Mouse (Mus musculus): ENCODE measurements around the gene Scnm1.
"Not testable (repeated sequence)": the region's sequence is repeated elsewhere in the genome, so short reads cannot be mapped to it uniquely, and the experiment has no call there.

The Scnm1 gene

DNA sequence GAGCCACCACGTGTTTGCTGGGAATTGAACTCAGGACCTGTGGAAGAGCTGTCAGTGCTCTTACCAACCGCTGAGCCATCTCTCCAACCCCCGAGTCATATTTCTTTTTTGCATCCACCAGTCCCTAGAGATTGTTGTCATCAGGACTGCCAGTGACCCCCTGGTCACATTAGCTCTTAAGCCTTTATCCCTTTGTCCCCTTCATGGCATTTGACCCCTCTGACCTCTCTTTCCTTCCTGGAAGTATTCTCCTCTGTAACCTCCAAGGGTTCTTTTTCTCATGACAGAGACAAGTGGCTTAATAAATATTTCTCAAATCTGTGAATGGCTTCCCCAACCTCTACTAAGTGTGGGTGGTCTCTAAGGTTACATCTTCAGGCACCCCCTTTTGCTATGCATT lies 14.1 kb upstream of the Scnm1 start:
- DNase-seq (ENCODE audit: low spot score in 2 of 2), result no peak

DNA sequence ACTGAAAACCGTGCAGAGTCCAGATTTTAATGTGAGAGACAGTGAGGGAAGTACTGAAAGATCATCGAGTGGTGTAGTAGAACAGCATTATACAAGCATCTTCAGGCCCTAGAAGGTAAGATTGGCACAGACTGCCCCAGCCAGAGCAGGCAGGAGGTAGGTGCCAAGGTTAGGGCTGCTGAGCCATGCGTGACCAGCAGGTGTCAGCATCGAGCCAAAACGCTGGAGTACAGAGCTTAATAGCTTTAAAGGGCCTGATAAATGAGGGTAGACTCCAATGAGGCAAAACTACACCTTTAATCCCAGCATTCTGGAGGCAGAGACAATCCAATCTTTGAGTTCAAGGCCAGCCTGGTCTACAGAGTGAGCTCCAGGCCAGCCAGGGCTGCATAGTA lies 8.8 kb upstream of the Scnm1 start:
- DNase-seq (ENCODE audit: low spot score in 2 of 2), result peak; percentile 84 to 87

DNA sequence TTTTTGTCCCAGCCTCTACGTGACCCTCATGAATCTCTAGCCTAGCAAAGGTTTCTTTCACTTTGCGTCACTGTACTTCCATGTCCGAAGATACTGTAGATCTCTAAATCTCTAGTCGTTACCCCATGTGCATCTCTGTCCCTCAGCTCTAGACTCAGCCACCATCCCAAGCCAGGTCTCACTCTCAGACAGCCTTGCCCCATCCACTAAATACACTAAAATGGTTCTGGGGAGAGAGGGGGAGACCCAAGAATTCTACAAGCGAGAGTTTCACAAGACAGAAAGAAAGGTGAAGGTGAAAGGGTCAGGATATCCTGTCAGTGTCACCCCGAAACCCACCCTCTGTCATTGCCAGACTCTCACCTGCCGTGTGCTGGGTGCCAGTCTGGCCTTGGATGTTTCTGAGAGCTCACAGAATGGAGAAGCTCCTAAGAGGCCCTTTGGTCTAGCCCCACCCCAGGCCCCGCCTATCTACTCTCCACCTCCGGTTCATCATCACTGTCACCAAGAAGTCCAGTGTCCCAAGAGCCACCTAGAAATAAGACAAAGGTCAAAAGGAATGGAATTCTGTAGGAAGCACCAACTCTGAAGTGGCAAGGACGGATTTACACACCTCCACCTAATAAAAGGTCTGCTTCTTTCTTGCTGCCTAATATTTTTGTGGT lies 8.3 kb upstream of the Scnm1 start, which contains the start of gene Tnfaip8l2:
TSS of gene Tnfaip8l2 (minus strand) at position 409 of the 665 bp plus-strand sequence.
- DNase-seq (ENCODE audit: low spot score in 2 of 2), result peak; percentile 84 to 88

DNA sequence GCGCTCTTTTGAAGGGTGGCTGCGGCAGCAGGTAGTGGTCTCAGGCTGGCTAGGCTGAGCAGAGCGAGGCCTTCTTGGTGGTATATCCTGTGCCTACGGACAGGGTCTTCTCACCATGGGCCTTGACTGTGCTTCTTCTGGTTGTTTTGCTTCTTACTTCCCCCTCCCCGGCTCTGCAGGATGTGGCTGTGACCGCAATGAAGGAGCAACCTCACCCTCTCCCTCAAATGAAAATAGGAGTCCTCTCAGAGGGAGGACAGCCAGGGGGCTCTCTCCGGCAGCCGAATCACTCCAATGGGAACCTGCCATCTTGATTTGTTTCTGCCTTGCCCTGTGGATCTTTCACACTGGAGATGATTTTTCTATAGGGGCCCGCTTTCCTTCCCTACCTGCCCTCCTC lies 7.7 kb upstream of the Scnm1 start:
- peak; percentile 85 for DNase-seq (ENCODE audit: low spot score in 2 of 2)

DNA sequence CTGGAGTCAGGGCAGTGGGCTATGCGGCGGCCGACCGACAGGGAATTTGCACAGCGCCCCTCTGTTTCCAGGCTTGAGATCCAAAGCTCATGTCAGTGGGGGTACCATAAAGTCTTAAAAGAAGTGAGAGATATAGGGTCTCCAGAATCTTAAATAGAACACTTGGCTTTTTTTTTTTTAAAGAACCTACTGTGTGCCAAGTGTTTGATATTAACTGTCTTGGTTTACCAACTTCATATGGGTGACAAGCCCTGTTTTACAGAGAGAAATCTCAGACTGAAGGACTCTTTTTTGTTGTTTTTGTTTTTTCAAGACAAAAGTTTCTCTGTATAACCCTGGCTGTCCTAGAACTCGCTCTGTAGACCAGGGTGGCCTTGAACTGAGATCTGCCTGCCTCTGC lies 7.0 kb upstream of the Scnm1 start:
- DNase-seq (ENCODE audit: low spot score in 2 of 2), result no peak

DNA sequence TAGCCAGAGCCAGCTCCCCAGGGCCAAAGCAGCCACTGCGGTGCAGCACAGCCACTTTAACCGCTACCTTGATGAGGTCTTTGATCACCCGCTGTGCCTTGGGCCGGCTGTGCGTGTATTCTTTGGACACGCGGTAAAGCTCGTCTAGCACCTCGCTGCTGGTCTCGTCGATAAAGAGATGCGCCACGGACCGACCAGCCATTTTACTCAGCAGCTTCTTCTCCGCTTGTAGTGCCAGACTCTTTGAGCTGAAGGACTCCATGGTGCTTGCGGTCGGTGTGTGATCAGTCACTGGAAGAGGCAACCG lies 6.4 kb upstream of the Scnm1 start:
- no peak for DNase-seq (ENCODE audit: low spot score in 2 of 2)

DNA sequence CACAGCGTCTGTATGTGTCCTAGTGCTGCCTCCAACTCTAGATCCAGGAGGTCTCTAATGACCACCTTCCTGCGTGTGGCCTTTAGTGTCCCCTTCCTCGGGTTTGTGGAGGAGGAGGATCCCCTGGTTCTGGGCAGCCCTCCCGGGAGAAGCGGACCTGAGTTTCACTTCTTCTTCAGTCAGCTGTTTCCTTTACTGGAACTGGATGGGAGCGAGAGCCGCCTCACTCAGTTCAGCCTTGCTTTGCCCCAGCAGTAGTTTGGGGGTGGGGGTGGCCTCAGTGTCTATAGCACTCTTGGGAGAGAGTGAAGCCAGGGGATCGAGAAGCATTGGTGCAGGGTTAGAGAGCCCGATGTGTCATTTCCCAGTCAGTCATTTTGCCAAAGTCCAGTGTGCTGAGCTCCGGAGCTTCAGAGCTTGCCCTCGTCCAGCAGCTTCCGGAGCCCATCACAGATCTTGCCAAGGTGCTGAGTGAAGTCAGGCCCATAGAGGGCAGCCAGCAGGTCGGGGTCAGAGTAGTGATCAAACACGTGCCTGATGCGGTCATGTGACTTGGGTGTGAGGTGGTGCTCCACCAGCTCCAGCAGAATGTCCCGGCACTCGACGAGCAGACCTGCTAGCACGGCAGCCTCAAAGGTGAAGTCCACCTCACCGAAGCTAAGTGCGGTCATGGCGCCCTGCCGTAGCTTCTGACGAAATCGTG lies 5.9 kb upstream of the Scnm1 start:
- DNase-seq (ENCODE audit: low spot score in 2 of 2), result peak; percentile 35

DNA sequence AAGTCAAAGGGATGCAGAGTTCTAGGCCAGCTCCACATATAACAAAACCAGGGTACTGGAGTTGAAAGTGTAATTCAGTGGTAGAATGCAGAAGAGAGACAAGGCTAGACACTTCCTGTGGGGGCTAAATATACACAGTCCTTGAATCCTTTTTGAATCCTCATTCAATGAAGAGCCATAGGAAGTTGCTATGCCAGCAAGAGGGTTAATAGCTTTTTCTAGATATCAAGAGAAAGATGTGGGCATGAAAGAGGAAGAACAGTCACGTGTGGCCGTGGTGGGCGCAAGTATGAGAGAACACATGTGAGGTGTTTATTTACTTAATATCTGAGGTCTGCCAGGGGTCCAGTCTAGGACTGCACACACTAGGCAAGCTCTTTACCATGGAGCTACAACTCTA lies 2.5 kb upstream of the Scnm1 start:
- DNase-seq (ENCODE audit: low spot score in 2 of 2), result peak; percentile 50 to 55

DNA sequence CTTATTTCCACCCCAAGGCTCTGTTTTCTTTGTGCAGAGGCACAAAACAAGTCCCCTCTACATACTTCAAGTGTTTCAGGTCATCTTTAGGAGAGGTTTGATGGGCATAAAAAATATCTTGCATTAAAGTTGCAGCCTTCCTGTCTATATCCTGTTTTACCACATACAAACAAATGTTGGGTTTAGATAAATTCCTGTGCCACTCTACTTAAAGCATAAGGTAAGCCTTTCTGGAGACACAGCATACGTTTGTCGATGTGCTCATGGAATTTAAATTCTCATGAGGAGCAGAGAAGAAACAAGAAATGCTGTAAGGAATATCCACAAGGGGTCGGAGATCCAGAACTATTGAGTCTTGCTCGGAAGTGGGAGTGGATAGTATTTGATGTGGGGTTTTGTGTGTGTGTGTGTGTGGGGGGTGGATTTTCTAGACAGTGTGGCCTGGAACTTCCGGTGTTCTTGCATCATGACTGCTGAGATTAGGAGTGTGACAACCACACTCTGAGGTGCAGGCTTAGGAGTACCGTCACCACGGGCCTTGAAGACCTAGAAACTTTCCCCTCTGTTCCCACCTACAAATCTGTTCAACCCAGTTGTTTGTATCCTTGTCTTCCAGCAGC lies 1.7 kb upstream of the Scnm1 start:
- DNase-seq (ENCODE audit: low spot score in 2 of 2), result peak; percentile 34 to 52

DNA sequence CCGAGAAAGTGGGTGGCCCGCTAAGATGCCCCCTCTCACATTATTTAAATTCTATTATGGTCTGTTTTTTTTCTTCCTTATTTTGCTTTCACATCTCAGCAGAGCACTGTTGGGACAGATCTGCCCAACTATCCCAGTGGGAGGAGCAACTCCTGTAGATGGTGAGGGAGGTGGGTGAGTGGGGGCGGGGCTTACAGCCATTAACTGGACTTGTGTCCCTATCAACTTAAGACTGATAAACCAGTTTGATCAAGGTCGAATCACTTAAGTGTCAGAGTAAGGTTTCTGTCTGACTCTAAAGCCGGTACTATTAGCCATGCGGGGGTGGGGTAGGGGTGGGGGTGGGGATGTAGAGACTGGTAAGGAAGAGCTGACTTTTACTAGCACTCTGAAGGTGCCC lies 1.2 kb upstream of the Scnm1 start:
- DNase-seq (ENCODE audit: low spot score in 2 of 2), result peak; percentile 61 to 78

DNA sequence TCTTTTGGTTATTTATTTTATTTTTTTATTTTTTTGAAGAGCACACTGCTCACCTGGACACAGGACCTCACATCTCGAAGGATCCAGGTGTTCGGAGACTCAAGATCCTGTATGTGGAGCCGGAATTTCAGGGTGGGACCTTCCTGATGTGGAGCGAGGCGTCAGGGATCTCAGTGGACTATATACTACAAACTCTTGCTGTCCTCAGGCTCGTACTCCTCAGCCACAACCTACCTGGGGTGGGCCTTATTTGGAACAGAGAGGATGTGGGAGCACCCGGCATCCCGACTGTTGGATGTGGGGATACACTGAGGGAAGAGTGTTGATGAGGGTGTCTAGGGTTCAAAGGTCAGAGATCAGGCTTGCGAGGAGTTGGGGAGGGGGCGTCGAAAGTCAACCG lies 322 bp upstream of the Scnm1 start:
- DNase-seq (ENCODE audit: low spot score in 2 of 2), result not testable (repeated sequence)

DNA sequence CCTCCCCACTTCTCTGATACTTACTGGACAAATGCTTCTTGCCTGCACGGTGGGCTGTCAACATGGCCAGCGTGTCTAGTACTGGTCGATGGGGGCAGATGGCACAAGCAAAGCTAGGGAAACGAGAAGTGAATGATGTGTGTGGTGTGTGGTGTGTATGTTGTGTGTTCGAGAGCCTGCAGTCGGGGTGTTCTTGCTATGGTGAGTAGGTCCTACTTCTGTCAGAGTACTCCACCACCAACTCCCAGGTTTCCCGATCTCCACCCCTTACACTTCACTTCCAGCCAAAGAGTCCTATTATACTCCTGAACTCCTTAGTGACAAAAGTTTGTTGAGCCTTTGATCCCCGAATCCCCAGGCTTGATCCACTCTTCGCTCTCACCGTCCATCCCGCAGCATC lies 635 bp downstream of the Scnm1 start:
- no peak for DNase-seq (ENCODE audit: low spot score in 2 of 2)

DNA sequence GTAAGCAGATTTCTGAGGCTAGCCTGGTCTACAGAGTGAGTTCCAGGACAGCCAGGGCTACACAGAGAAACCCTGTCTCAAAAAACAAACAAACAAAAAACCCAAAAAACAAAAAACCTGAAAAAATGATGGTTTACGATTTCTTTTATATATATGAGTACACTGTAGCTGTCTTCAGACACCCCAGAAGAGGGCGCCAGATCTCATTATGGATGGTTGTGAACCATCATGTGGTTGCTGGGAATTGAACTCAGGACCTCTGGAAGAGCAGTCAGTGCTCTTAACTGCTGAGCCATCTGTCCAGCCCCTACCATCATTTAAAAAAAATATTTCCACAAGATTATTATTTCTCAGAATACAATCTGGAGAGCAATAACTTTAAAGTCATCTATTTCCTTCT lies 1.4 kb downstream of the Scnm1 start:
- DNase-seq (ENCODE audit: low spot score in 2 of 2), result not testable (repeated sequence)

DNA sequence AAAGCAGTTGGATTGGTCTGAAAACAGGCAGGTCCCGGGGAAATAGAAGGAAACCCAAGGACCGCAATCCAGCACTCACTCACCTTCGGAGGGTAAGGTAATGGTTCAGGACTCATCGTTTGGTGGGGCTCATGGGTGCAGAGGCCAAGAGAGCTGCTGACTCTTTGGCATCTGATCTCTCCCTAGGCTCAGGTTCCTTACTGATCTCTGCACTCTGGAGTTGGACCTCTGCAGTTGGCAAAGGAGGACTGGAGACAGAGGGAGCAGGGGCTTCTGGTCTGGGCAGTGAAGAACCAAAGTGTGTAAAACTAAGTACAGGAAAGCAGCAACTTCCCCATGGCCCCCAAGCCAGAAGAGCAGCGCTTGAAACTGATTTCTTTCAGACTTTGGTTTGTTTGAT lies 3.7 kb downstream of the Scnm1 start:
- DNase-seq (ENCODE audit: low spot score in 2 of 2), result no peak

DNA sequence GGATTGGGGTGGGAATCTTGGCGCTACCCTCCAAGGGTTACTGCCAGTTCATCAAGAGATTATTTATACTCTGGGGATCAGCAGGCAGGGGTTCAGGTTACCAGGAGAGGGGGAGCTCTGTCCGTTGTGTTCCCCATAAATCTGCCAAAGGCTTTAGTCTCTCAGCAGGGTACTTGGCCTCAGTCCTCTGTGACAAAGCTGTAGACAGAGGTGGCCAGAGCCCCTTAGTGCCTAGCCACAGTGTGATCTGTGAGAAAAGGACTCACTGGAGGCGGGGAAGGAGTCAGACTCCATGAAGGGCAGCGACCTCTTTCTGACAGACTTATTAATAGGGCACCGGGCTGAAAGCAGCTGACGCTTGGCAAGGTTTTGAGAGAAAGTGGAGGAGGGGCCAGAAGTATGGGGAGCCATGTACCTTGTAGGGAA lies 4.6 kb downstream of the Scnm1 start:
- DNase-seq (ENCODE audit: low spot score in 2 of 2), result no peak

DNA sequence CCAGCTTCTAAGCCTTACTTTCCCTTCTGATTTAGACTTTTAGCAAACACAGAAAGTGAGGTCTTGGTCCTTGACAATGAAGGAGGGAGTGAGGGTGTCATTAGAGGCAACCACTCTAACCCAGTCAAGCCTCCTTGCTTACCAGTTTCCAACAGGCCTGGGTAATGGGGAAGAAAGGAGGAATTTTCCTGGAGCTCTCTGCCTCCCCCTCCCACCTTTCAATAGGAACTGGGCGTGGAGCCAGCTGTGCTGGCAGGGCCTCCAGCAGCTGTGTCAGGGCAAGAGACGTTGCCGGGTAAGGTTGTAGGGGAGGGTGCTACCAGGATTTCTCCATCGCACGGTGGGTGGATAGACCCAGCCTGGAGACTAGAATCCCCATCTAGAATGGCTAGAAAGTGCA lies 8.8 kb downstream of the Scnm1 start:
- no peak for DNase-seq (ENCODE audit: low spot score in 2 of 2)

DNA sequence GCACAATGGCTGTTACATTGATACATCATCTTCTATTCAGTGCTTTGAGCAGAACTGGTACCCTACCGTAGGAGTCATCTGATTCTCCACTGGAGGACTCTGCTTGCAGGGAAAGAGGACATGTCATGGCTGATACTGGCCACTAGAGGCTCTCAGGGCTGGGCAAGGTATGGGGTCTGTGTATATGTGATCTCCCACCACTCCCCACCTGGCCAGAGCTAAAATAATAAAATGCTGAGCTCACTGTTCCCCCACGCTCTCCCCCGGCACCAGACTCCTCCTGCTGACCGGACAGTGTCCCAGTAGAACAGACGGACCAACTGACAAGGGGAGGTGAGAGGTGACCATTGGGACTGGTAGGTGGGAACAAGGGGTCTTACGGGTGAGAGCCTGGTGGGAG lies 9.6 kb downstream of the Scnm1 start, which contains the start of gene Tmod4:
TSS of gene Tmod4 (plus strand) at position 231 of the 400 bp plus-strand sequence.
- DNase-seq (ENCODE audit: low spot score in 2 of 2), result no peak

DNA sequence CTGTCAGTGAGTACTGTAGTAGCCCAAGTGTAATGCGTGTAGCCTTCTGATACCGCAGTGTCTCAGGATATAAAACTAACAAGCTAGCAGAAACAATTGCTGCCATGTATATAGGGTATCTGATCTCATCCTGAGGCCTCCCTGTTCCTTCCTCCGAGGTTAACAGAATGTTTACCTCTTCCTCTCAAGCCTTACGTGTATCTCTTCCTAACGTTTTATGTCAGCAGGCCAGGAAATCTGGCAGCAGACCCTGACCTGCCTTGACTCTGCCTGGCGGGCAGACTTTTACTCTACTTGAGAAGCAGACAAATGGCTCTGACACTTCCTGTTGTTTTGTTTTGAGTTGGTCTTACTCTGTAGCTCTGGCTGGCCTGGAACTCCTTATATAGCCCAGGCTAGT lies 12.2 kb downstream of the Scnm1 start:
- no peak for DNase-seq (ENCODE audit: low spot score in 2 of 2)

DNA sequence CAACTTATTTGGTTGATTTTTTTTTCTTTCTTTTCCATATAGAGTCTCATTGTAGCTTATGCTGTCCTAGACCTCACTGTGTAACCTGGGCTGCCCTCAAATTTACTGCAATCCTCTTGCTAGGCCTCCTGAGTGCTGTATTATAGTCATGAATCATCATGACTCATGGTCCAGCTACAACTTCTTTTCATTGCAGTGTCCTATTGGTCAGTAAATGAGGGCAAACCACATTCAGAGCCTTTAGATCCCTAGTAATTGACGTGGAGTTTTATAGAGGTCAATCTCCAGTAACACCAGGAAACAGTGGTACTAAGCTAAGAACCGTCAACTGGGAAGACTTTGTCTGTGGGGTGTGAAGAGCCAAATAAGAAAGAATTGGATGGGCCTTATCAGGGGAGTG lies 16.1 kb downstream of the Scnm1 start:
- no peak for DNase-seq (ENCODE audit: low spot score in 2 of 2)

DNA sequence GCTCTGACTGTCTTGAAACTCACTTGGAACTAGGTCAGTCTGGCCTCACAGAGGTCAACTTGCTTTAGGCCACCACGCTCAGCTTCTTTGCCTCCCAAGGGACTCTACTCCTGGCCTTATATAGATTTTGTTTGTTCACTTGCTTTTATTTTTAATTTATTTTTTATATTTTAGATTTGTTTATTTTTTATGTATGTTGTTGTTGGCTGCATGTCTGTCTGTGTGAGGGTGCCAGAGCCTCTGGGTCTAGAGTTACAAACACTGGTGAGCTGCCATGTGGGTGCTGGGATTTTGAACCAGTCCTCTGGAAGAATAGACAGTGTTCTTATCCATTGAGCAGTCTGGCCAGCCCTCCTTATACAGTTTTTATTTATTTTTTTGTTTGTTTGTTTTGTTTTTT lies 21.1 kb downstream of the Scnm1 start:
- no peak for DNase-seq (ENCODE audit: low spot score in 2 of 2)

DNA sequence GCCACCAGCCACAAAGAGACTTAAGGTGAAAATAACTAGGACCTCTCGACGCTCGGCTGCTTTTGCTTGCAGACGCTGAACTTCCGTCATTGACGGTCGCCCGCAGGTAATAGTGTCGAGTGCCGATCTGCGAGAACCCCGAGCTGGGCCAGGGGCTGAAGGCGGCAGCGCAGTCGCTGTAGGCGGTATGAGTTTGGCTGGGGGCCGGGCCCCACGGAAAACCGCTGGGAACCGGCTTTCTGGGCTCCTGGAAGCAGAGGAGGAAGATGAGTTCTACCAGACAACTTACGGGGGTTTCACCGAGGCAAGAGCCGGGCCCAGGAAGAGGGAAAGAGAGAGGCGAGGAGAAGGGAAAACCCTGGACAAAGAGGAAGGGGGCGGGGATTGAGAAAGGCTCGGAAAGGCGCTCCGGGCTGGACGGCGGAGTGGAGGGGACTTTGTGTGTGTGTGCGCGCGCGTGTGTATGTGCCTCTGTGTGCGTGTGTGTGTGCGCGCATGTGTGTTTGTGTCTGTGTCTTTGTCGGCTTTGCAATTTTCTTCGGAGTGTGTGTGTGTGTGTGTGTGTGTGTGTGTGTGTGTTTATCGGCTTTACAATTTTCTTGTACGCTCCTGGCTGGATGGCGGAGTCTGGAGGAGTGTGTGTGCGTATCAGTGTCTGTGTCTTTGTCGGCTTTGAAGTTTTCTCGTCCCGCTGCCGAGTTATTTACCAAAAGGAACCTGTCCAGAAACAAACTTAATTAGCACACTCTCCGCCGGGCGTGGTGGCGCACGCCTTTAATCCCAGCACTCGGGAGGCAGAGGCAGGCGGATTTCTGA lies 22.7 kb downstream of the Scnm1 start, which contains the start of gene Vps72:
TSS of gene Vps72 (plus strand) at position 112 of the 816 bp plus-strand sequence.
- DNase-seq (ENCODE audit: low spot score in 2 of 2), result peak; percentile 88 to 89

DNA sequence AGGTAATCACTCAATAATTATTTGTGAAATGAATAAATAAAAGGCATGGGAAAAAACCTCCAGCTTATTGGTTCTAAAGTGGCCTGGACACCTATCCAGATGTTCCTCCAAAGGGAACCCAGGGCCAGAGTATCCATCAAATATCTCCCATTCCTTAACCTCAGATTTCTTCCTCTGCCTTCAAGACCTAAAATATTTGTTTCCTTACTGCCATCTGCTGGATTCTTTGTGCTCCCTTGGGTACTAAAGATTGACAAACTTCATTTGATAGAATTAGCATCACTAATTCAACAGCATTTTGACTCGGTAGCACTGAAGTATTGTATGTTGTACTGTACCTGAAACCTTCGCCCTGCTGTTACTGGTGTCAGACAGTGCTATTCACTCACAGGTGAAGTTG lies 25.9 kb downstream of the Scnm1 start:
- no peak for DNase-seq (ENCODE audit: low spot score in 2 of 2)

All from spleen, postnatal 36 days (tissue).